Mouse (Mus musculus) right cerebral cortex, adult 2 months (tissue): ENCODE data around the gene Eid3.

Experiments
- DNase-seq, 2 experiments: peaks; one replicate each; pipeline ENCODE4 v3.0.0; 2021 to 2022; ENCODE audit warnings: low spot score in 2 of 2

Gene Eid3

DNA sequence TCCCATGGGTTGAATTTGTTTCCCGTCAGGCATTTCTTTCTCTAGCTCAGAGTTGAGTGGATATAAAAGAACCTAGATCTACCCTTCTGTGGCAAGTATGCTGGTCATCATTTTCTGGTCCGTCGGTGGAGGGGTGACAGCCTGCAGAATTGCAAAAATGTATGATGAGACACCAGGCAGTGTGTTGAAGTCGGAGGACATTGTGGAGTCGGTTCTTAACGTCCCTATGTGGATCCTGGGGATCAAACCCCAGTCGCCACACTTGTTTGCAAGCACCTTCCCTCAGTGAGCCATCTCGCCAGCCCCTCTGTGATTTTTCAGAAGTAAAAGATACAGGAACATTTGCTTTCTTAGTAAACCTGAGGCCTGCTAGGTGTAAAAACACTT is 5.5 kb upstream of the Eid3 start:
- DNase-seq, result no peak

DNA sequence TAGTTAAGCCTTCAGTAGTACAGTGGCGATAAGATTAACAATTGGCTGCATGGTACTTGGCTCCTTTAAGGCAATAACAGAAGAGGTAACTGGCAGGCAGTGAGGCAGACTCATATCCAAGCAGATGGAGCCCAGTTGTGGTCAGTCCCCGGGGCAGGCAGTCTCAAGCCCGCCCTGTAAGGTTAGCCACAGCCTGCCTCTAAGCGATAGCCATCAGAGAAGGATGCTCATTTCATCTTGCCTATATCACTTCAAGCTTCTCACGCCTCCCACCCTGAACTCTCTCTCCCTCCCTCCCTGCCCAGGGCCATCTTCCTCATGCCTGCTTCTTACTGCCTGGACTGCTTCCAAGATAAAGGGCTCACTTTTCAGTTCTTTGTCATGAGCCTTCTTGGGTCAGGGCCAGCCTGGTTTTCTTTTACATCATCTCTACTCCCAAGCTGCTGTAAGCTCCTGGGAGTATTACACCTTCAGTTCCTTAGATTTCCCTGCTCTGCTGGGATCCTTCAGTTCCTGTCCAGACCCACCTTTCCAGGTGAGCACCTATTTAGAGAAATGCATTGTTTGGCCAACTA is 3.2 kb upstream of the Eid3 start:
- no peak for DNase-seq

DNA sequence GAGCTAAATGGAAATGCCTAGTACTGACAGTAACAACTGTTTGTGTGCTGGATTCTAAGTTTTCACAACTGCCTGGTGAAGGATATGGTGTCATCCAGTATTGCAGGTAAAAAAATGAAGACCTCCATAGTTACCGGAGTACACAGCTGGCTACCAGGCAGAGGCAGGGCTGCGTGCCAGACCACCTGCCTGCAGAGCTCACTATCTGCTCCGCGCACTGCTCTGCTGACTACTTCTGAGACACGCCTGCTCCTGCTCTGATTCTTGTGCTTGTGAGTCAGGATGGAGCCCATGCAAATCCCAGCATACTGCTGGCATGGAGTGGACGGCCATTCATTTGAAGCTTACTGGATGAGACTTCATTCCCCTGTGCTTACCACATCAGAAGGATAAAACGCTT is 2.6 kb upstream of the Eid3 start:
- DNase-seq, result no peak

GRCm38 (mm10) chr10:82866832-82867231 is 406 bp downstream of the Eid3 start:
- no peak for DNase-seq

GRCm38 (mm10) chr10:82868418-82869086 is 2.1 kb downstream of the Eid3 start:
- no peak for DNase-seq

- no peak for DNase-seq
These were observed 9.0 kb downstream of the Eid3 start for GRCm38 (mm10) chr10:82875446-82875845.

DNA sequence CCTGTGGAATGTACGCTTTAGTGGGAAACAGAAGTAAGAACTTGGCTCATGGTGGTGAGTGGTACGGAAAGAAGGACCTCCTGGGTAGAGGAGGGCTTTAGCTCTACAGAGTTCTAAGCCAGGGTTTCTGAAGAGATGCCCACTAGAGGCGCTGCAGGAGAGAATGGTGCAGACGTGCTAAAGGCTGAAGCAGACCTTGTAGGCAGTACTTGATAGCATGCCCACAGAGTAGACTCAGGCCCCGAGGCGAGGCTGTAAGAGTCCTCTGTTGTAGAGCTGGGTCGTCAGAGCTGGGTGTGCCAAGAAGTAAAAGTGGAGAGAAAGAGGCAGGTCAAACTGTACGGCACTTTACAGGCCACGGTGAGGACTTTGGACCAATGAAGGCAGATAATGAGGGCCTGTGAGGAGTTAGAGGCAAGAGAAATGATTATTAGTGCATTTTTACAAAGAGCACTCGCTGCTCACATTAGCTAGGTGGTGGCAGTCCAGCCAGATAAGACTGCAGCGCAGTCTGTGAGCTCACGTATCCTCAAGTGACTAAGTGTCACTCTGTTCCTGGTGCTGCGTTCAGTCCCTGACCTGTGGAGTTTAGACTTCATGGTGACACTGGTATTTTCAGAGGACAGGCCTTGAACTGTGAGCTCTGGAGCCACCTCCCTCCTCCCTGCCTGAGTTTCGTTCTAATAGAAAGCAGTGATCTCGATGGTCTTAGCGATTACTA is 9.8 kb downstream of the Eid3 start:
- DNase-seq, result no peak

DNA sequence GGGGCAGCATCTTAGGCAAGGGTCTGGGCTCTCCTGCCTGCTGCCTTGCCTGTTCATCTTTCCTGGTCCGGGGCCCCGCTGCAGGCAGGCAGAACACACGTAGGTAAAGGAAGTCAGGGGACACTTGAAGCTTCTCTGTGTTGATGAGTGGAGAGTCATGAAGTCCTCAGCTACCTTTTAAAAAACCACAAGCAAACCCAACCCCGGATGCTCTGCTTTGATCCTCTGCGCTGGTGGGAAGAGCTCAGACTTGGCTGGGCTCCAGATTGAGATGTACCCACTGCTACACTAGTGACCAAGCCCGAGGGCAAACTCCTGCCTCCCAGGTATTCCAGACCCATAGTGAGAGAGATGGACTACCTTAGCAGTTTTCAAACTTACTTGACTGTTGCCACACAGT is 20.9 kb downstream of the Eid3 start:
- DNase-seq, result no peak

- DNase-seq, result no peak
These were observed 22.1 kb downstream of the Eid3 start for GRCm38 (mm10) chr10:82888576-82888975.

DNA sequence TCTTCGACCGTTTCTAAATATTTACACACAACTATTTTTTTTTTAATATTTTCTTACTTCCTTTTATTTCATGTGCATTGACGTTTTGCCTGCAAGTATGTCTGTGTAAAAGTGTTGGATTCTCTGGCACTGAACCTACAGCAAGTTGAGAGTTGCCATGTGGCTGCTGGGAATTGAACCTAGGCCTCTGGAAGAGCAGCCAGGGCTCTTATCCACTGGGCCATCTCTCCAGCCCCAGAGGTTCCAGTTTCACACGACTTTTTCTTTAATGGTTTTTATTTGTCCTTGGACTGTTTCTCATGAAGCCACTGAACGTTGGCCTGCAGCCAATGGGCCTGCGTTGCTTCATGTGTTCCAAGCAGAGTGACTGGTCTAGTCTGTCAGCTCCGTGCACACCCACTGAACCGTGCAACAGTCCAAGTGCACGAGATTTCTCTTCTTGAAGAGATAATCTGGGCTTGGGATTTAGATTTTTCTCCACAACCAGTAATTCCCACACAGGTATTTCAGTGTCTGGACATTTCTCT is 23.1 kb downstream of the Eid3 start:
- no peak for DNase-seq

GRCm38 (mm10) chr10:82890936-82891335 is 24.5 kb downstream of the Eid3 start:
- no peak for DNase-seq

DNA sequence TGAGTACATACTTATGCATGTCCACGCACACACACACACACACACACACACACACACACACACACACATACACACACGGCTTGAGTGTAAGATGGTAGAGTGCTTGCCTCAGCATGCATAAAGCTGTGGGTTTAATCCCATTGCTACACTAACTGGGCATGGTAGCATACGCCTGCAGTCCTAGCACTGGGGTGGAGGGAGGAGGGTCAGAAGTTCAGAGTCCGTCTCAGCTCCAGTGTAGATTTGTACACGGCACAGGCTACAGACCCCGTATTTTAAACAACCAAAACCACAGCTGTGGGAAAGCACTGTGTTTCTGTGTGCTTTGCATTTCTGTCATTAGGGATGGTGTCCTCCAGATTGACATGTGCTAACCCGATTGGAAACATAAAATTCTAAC is 25.0 kb downstream of the Eid3 start:
- no peak for DNase-seq

DNA sequence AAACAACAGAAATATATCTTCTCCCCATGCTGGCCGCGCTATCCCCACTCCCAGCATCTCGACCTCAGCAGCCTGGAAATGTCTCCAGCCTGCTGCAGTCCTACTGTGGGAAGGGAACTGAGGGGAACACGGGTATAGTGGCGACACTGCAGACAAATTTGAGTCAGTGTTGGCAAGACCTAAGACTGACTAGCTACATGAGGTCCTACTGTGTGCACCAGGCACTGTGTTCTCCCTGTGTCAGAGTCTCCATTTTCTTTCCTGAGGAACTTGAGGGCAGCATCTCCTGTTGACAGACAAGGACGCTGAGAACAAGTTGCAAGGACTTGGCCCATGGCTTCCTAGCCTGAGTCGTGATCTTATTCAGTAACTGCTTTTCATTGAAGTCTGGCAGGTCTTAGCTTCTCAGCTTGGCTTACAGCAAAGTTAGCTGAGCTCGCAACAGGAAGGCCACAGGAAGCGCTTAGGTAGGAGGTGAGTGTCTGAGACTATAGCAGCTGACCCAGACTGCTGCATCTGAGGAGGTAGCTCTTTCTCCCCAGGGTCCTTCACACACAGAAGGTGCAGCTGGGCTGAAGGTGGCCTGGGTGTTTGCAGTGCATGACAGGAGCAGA is 26.1 kb downstream of the Eid3 start:
- DNase-seq, result no peak

DNA sequence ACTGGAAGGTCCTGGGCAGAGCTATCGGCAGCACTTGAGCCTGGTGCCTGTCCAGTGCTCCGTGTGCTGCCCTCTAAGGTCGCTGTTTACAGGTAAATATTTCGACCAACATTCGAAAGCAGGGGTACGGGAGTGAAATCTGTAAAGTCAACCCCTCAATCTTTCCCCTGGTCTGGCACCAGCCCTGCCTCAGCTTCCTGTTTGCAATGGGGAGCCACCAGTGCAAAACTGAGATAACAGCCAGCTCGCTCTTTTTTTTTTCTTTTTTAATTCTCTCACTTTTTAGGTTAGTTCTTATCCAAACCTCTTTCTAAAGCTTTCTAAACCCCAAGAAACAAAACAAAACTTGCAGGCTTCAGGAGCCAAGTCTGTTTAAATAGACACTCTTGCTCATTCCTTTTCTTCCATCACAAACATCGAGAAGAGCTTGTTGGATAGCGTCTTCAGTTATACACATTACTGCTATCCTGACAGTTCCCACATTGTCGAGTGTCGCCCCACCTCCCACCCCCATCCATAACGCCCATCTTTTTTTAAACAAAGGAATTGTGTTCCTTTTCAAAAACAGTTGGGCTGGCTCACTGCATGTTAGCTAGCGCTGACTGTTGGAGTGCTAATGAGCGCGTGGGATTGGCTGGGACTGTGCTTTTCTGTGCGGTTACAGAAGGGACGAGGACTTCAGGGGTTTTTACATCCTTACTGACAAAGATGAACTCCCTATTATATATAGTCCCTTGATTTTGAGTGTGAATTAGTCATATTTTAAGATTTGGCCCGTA is 27.6 kb downstream of the Eid3 start:
- DNase-seq, result peak; percentile 61 to 63

- DNase-seq, result no peak
These were observed 31.5 kb downstream of the Eid3 start for GRCm38 (mm10) chr10:82897936-82898335.

DNA sequence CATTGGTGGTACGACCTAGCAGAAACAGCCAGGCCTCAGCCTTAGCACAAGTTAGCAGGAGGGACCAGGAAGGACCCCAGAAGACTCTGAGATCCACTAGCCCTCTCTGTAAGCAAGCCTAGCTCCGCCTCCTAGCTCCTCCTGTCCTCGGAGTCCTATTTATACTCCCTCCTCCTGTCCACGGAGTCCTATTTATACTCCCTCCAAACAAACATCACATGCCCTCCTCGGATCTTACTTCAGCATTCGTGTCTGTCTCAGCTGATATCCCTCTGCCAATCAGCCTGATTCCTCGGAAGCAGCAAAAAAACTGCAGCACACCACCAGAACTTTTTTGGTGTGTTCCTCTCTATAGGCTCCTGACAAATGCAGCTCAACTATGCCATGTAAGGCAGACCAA is 32.5 kb downstream of the Eid3 start:
- no peak for DNase-seq

DNA sequence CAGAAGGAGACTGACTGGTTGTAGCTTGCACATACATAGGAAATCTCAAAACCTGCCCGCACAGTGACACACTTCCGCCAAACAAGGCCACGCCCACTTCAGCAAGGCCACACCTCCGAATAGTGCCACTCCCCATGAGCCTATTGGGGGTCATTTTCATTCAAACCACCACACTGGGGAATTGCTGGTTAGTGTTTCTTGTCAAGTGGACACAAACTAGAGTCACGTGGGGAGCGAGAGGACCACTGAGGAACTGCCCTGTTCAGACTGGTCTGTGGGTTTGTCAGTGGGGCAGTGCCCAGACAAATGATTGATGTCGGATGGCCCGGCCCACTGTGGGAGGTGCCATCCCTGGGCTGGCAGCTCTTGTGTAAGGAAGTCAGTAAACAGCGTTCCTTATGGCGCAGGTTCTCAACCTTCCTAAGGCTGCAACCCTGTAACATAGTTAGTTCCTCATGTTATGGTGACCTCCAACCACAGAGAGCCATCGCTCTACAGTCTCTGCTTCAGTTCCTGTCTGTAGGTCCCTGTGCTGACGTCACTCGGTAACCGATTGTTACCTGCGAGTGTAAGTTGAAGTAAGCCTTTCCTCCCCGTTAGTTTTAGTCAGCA is 33.5 kb downstream of the Eid3 start:
- DNase-seq, result no peak

DNA sequence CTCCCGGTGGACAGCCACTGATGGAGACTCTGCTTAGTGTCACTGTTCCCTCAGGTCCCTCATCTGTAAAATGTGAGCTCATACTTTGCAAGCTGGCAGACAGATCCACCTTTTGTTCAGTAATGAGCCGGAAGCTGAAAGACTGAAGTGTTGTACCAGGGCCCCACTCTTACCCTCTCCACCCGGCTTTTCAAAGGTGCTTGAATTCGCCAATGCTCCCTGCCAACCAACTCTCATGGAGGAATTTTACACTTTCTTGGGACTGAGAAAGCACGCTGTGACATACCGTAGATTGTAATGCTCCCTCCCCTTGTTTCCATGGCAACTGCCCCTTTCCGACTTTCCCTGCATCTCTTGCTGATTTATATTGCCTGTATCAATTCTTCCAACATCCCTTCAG is 34.1 kb downstream of the Eid3 start:
- DNase-seq, result peak in 1 of 2 experiments; percentile 46

- peak; percentile 84 for DNase-seq
These were observed 35.0 kb downstream of the Eid3 start for GRCm38 (mm10) chr10:82901436-82901835.

DNA sequence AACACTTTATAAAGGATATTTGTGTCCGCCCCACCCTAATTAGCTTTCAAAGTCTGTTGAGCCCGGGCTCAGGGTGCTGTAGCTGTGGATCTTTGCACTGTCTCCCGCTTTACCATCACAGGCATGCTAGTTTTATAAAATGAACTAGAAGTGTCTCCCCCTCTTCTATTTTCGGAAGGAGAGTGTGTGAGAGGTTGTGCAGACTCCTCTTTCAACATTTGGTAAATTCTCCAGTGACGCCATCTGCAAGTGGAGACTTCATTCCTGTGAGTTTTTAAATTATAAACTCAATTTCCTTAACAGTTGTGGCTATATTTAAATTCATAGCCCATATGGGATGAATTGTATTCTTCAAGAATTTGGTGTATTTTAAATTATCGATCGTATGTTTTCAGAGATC is 42.1 kb downstream of the Eid3 start:
- no peak for DNase-seq

GRCm38 (mm10) chr10:82909382-82909781 is 43.0 kb downstream of the Eid3 start:
- DNase-seq, result peak; percentile 78 to 86
